Mouse (Mus musculus) ES-Bruce4 (cell line): ENCODE results near the gene P4htm.

Experiments used
- CTCF ChIP-seq: IDR thresholded peaks from one replicate; pipeline ENCODE4 v1.8.1; 2011; ENCODE audit warnings: low read depth, low read length
- EP300 ChIP-seq: IDR thresholded peaks from 2 replicates; pipeline ENCODE4 v1.6.1; 2011; ENCODE audit warnings: low read depth, low read length; ENCODE audit not compliant: insufficient read depth
- POLR2A ChIP-seq: IDR thresholded peaks from one replicate; pipeline ENCODE4 v1.8.1; 2011; ENCODE audit warnings: low read length; ENCODE audit not compliant: insufficient read depth

DNA sequence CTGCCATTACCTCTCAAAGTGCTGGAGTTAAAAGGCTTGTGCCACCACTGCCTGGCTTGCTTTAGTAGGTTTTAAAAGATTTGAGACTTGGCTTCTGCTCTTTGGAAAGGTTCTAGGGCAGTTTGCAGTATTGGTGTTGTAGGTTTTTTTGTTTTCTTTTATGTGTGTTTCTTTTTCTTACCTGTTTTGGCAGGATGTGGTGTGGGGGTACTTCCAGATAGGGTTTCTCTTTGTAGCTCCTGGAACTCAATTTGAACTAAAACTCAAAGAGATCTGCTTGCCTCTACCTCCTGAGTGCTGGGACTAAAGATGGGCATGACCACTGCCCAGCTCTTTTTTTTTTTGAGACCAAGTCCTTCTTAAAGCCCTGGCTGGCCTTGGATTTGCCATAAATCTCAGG is 56.6 kb downstream of the P4htm start:
- TF ChIP-seq POLR2A, result no peak
- no peak for TF ChIP-seq CTCF
- TF ChIP-seq EP300, result no peak
